Mouse (Mus musculus) MEL (cell line): ENCODE measurements around the gene Arhgef3. TPM values are rescaled to one million over a fixed set of nuclear protein-coding genes. Genes with fewer than 3 reads are reported as not detected.

ENCODE experiments used
- DNase-seq: peaks from one replicate; pipeline ENCODE4 v3.0.0; 2011; ENCODE audit warnings: low read depth, low spot score
- H3K27ac ChIP-seq: 2 replicates; pipeline ENCODE4 v1.5.1; 2012; ENCODE audit warnings: low read depth, mild to moderate bottlenecking, control low read depth, low read length, moderate library complexity; ENCODE audit not compliant: control insufficient read depth
- H3K27me3 ChIP-seq, 2 experiments: fragments of 150-350 bp in 1 of 2; sonication (generic) in 1 of 2; 2 replicates each; pipeline ENCODE4 v1.6.1; 2012; ENCODE audit warnings: low read length in 2 of 2, mild to moderate bottlenecking in 2 of 2, improper control_type of control experiment in 1 of 2, moderate library complexity in 1 of 2; ENCODE audit not compliant: insufficient read depth in 2 of 2, control insufficient read depth in 1 of 2
- H3K36me3 ChIP-seq, 2 experiments: 2 replicates each; pipeline ENCODE4 v1.6.1; 2012 to 2014; ENCODE audit warnings: low read length in 2 of 2, improper control_type of control experiment in 1 of 2, inconsistent platforms in 1 of 2, mild to moderate bottlenecking in 1 of 2; ENCODE audit not compliant: insufficient read depth in 2 of 2, control insufficient read depth in 1 of 2
- H3K4me1 ChIP-seq, 2 experiments: fragments of 150-350 bp in 1 of 2; sonication (generic) in 1 of 2; 2 replicates each; pipeline ENCODE4 v1.6.1; 2012; ENCODE audit warnings: low read length in 2 of 2, improper control_type of control experiment in 1 of 2, mild to moderate bottlenecking in 1 of 2; ENCODE audit not compliant: insufficient read depth in 2 of 2, control insufficient read depth in 1 of 2
- H3K4me3 ChIP-seq, 2 experiments: fragments of 150-350 bp in 1 of 2; sonication (generic) in 1 of 2; 2 replicates each; pipeline ENCODE4 v1.5.1; 2012; ENCODE audit warnings: low read depth in 2 of 2, low read length in 2 of 2, mild to moderate bottlenecking in 2 of 2, moderate library complexity in 2 of 2, control low read depth in 1 of 2, improper control_type of control experiment in 1 of 2; ENCODE audit not compliant: control insufficient read depth in 1 of 2, insufficient read depth in 1 of 2
- H3K79me2 ChIP-seq: 2 replicates; pipeline ENCODE4 v1.6.1; 2012; ENCODE audit warnings: mild to moderate bottlenecking, low read length, moderate library complexity; ENCODE audit not compliant: control insufficient read depth, poor library complexity, insufficient read depth
- H3K9ac ChIP-seq: 2 replicates; pipeline ENCODE4 v1.6.1; 2012; ENCODE audit warnings: low read depth, mild to moderate bottlenecking, control low read depth, low read length, moderate library complexity; ENCODE audit not compliant: control insufficient read depth, poor library complexity, severe bottlenecking
- H3K9me3 ChIP-seq: fragments of 150-350 bp; sonication (generic); replicated peaks from 2 replicates; pipeline ENCODE4 v1.6.1; 2012; ENCODE audit warnings: mild to moderate bottlenecking, low read length, improper control_type of control experiment, moderate library complexity; ENCODE audit not compliant: insufficient read depth
- BHLHE40 ChIP-seq: IDR thresholded peaks from 2 replicates; pipeline ENCODE4 v1.6.1; 2012; ENCODE audit warnings: low read depth, mild to moderate bottlenecking, inconsistent platforms, low read length, improper control_type of control experiment, borderline replicate concordance
- CHD1 ChIP-seq: IDR thresholded peaks from 2 replicates; pipeline ENCODE4 v1.6.1; 2012; ENCODE audit warnings: low read depth, mild to moderate bottlenecking, inconsistent platforms, low read length, improper control_type of control experiment
- CHD2 ChIP-seq: IDR thresholded peaks from 2 replicates; pipeline ENCODE4 v1.6.1; 2011; ENCODE audit warnings: low read length, improper control_type of control experiment
- EP300 ChIP-seq, 2 experiments: IDR thresholded peaks; 2 replicates each; pipeline ENCODE4 v1.6.1; 2011; ENCODE audit warnings: improper control_type of control experiment in 2 of 2, low read length in 2 of 2, low read depth in 1 of 2, mild to moderate bottlenecking in 1 of 2
- GABPA ChIP-seq: IDR thresholded peaks from 2 replicates; pipeline ENCODE4 v1.6.1; 2012; ENCODE audit warnings: low read depth, mild to moderate bottlenecking, inconsistent platforms, low read length, improper control_type of control experiment, moderate library complexity
- GATA1 ChIP-seq: IDR thresholded peaks from 2 replicates; pipeline ENCODE4 v1.6.1; 2011; ENCODE audit warnings: low read depth, low read length, improper control_type of control experiment
- HCFC1 ChIP-seq: IDR thresholded peaks from 2 replicates; pipeline ENCODE4 v1.6.1; 2012; ENCODE audit warnings: low read depth, mild to moderate bottlenecking, inconsistent platforms, low read length, improper control_type of control experiment, moderate library complexity
- JUND ChIP-seq: IDR thresholded peaks from 2 replicates; pipeline ENCODE4 v1.6.1; 2011; ENCODE audit warnings: low read depth, mild to moderate bottlenecking, improper control_type of control experiment, low read length
- MAX ChIP-seq: IDR thresholded peaks from 2 replicates; pipeline ENCODE4 v1.6.1; 2011; ENCODE audit warnings: low read length, improper control_type of control experiment
- MAZ ChIP-seq: IDR thresholded peaks from 2 replicates; pipeline ENCODE4 v1.6.1; 2012; ENCODE audit warnings: low read depth, mild to moderate bottlenecking, inconsistent platforms, low read length, improper control_type of control experiment
- MXI1 ChIP-seq: IDR thresholded peaks from 2 replicates; pipeline ENCODE4 v1.6.1; 2011; ENCODE audit warnings: mild to moderate bottlenecking, low read depth, low read length, improper control_type of control experiment
- NRF1 ChIP-seq: IDR thresholded peaks from 2 replicates; pipeline ENCODE4 v1.6.1; 2014; ENCODE audit warnings: low read depth, mild to moderate bottlenecking, inconsistent platforms, low read length, improper control_type of control experiment, moderate library complexity; ENCODE audit not compliant: poor library complexity, insufficient read depth, severe bottlenecking
- POLR2A ChIP-seq, 2 experiments: IDR thresholded peaks; 2 replicates each; pipeline ENCODE4 v1.6.1; 2011 to 2012; ENCODE audit warnings: low read length in 2 of 2, mild to moderate bottlenecking in 2 of 2, control low read depth in 1 of 2, improper control_type of control experiment in 1 of 2, low read depth in 1 of 2, moderate library complexity in 1 of 2; ENCODE audit not compliant: control insufficient read depth in 1 of 2, insufficient read depth in 1 of 2, poor library complexity in 1 of 2
- POLR2AphosphoS2 ChIP-seq: IDR thresholded peaks from 2 replicates; pipeline ENCODE4 v1.6.1; 2011; ENCODE audit warnings: low read length, improper control_type of control experiment
- SMC3 ChIP-seq: IDR thresholded peaks from 2 replicates; pipeline ENCODE4 v1.6.1; 2011; ENCODE audit warnings: low read depth, low read length, improper control_type of control experiment
- UBTF ChIP-seq: IDR thresholded peaks from 2 replicates; pipeline ENCODE4 v1.6.1; 2012; ENCODE audit warnings: low read depth, mild to moderate bottlenecking, inconsistent platforms, low read length, improper control_type of control experiment, moderate library complexity, borderline replicate concordance; ENCODE audit not compliant: insufficient read depth
- USF2 ChIP-seq, 2 experiments: IDR thresholded peaks; 2 replicates each; pipeline ENCODE4 v1.6.1; 2011 to 2012; ENCODE audit warnings: improper control_type of control experiment in 2 of 2, low read length in 2 of 2, borderline replicate concordance in 1 of 2, inconsistent platforms in 1 of 2, low read depth in 1 of 2, mild to moderate bottlenecking in 1 of 2; ENCODE audit not compliant: insufficient read depth in 1 of 2
- ZC3H11A ChIP-seq: IDR thresholded peaks from 2 replicates; pipeline ENCODE4 v1.6.1; 2012; ENCODE audit warnings: low read depth, mild to moderate bottlenecking, inconsistent platforms, low read length, improper control_type of control experiment
- ZMIZ1 ChIP-seq: IDR thresholded peaks from 2 replicates; pipeline ENCODE4 v1.6.1; 2012; ENCODE audit warnings: low read depth, mild to moderate bottlenecking, inconsistent platforms, low read length, improper control_type of control experiment, moderate library complexity
- ZNF384 ChIP-seq: IDR thresholded peaks from 2 replicates; pipeline ENCODE4 v1.6.1; 2012; ENCODE audit warnings: low read depth, mild to moderate bottlenecking, inconsistent platforms, low read length, improper control_type of control experiment
- polyA plus RNA-seq, 2 experiments: library from polyadenylated mRNA; stranded (reverse) in 1 of 2; unstranded in 1 of 2; fragments of >175 nt in 1 of 2; fragments of >200 nt in 1 of 2; gene quantifications; 2 replicates each; pipeline versions ENCODE4 v1.2.1 to v1.2.4; 2012; ENCODE audit warnings: low replicate concordance in 2 of 2, low read depth in 1 of 2; ENCODE audit not compliant: insufficient read length in 2 of 2, insufficient read depth in 1 of 2, missing spikeins in 1 of 2
- total RNA-seq: library from RNA; depleted of rRNA; stranded (reverse); fragments of 300-350 nt; gene quantifications from 2 replicates; pipeline ENCODE4 v1.2.3, GENCODE M21; 2012

Gene Arhgef3
- total and polyA plus RNA-seq, 3 experiments, result 2.1 to 2.7 TPM; not detected in 1

DNA sequence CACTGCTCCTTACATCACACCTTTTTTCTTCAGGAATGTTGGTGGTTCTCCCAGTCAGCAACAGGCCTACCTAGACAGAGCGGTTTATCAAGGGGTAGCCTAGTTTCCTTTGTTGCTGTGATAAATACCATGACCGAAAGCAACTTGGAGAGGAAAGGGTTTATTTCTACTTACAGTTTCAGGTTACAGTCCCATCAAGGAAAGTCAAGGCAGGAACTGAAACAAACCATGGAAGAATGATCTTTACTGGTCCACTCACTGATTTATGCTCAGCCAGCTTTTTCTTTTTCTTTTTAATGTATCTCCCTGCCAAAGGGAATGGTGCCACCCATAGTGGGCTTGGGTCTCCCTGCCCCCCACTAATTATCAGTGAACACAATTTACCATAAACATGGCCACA is 291.2 kb downstream of the Arhgef3 start:
- Histone ChIP-seq H3K9me3 (no peaks in the 10 kb centered on the region), H3K27ac (no peak overlapping the region), H3K4me3 (no peak overlapping the region), H3K9ac (no peak overlapping the region), H3K79me2 (no peaks in the 10 kb centered on the region), H3K36me3 (peaks cover 0 to 12% of the 10 kb centered on the region in 2 experiments; a peak in 2 of 4 replicates), H3K27me3 (no peaks in the 10 kb centered on the region), H3K4me1 (peaks cover 5 to 15% of the 10 kb centered on the region in 2 experiments; a peak in 3 of 4 replicates)
- no peak for DNase-seq
- TF ChIP-seq BHLHE40 (no peak), GATA1 (no peak), JUND (no peak), POLR2A (IDR thresholded peaks at IDR 0.05; ENCODE audit: control insufficient read depth in 1 of 2, insufficient read depth in 1 of 2, low read depth in 1 of 2, low read length in 2 of 2, poor library complexity in 1 of 2) (no peak), NRF1 (no peak), USF2 (IDR thresholded peaks at IDR 0.05; ENCODE audit: borderline replicate concordance in 1 of 2, insufficient read depth in 1 of 2, low read depth in 1 of 2, low read length in 2 of 2) (no peak), HCFC1 (no peak)

DNA sequence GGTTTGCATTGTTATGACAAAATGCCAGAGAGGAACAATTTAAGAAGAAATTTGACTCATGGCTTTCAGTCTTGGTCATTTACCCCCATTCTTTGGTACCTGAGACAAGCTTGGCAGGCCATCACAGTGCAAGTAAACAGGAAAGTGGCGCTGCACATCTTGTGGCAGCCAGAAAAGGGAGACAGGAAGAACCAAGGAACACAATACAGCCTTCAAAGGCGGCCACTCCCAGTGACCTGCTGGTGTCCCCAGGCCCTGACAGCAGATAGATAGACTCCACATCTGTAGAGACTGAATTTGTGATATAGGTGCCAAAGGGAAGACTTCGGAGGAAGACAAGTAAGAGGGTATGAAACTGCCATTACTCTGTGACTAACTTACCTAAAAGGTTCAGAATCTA is 293.5 kb downstream of the Arhgef3 start:
- no peaks in the 10 kb centered on the region for H3K9me3 ChIP-seq
- DNase-seq, result no peak
- H3K36me3 ChIP-seq, result peaks cover 0 to 26% of the 10 kb centered on the region in 2 experiments; a peak in 2 of 4 replicates
- TF ChIP-seq MAZ (no peak), ZNF384 (no peak), HCFC1 (no peak), NRF1 (no peak), GABPA (no peak), MXI1 (no peak), USF2 (IDR thresholded peaks at IDR 0.05; ENCODE audit: borderline replicate concordance in 1 of 2, insufficient read depth in 1 of 2, low read depth in 1 of 2, low read length in 2 of 2) (no peak), UBTF (no peak), ZC3H11A (no peak), CHD1 (no peak), ZMIZ1 (no peak), SMC3 (no peak), MAX (no peak), BHLHE40 (no peak), EP300 (IDR thresholded peaks at IDR 0.05; ENCODE audit: low read depth in 1 of 2, low read length in 2 of 2) (no peak), CHD2 (no peak), POLR2AphosphoS2 (no peak)
- H3K79me2 ChIP-seq, result no peaks in the 10 kb centered on the region
- H3K9ac ChIP-seq, result no peak overlapping the region
- peaks cover 5 to 26% of the 10 kb centered on the region in 2 experiments; a peak in 3 of 4 replicates for H3K4me1 ChIP-seq
- H3K27me3 ChIP-seq, result no peaks in the 10 kb centered on the region
- no peak overlapping the region for H3K4me3 ChIP-seq
- H3K27ac ChIP-seq, result no peak overlapping the region
